Mouse (Mus musculus): Measurements from ENCODE around the gene Mef2b.

Gene Mef2b

GRCm38 (mm10) chr8:70139026-70139857, at the start of gene Mef2b, which contains the start of the genes Rfxank and Borcs8:
Gene Mef2b, plus strand, starts transcription at chr8:70139711.
Gene Rfxank, minus strand, starts transcription at chr8:70139154.
Gene Borcs8, plus strand, starts transcription at chr8:70139499.
- DNase-seq (ENCODE audit: low spot score), result peak; percentile 98

- DNase-seq (ENCODE audit: low spot score), result no peak
These were observed 46.7 kb upstream of the Mef2b start for GRCm38 (mm10) chr8:70092786-70093185.

- DNase-seq (ENCODE audit: low spot score), result no peak
These were observed 40.2 kb upstream of the Mef2b start for GRCm38 (mm10) chr8:70099276-70099675.

GRCm38 (mm10) chr8:70100241-70100640, 39.3 kb upstream of the Mef2b start:
- no peak for DNase-seq (ENCODE audit: low spot score)

GRCm38 (mm10) chr8:70104506-70104905, 35.0 kb upstream of the Mef2b start:
- DNase-seq (ENCODE audit: low spot score), result no peak

- no peak for DNase-seq (ENCODE audit: low spot score)
These were observed 34.6 kb upstream of the Mef2b start for GRCm38 (mm10) chr8:70104922-70105321.

GRCm38 (mm10) chr8:70110451-70110850, 29.1 kb upstream of the Mef2b start:
- no peak for DNase-seq (ENCODE audit: low spot score)

- no peak for DNase-seq (ENCODE audit: low spot score)
These were observed 28.2 kb upstream of the Mef2b start for GRCm38 (mm10) chr8:70111192-70111795.

- no peak for DNase-seq (ENCODE audit: low spot score)
These were observed 27.0 kb upstream of the Mef2b start for GRCm38 (mm10) chr8:70112401-70113016.

GRCm38 (mm10) chr8:70114488-70114887, 25.0 kb upstream of the Mef2b start:
- DNase-seq (ENCODE audit: low spot score), result no peak

GRCm38 (mm10) chr8:70114892-70115291, 24.6 kb upstream of the Mef2b start:
- no peak for DNase-seq (ENCODE audit: low spot score)

- DNase-seq (ENCODE audit: low spot score), result no peak
These were observed 21.9 kb upstream of the Mef2b start for GRCm38 (mm10) chr8:70117611-70118010.

GRCm38 (mm10) chr8:70118726-70119700, 20.5 kb upstream of the Mef2b start:
- no peak for DNase-seq (ENCODE audit: low spot score)

GRCm38 (mm10) chr8:70120667-70121066, 18.8 kb upstream of the Mef2b start, which contains the start of gene Ncan:
Gene Ncan, minus strand, starts transcription at chr8:70120873.
- DNase-seq (ENCODE audit: low spot score), result peak; percentile 78

- DNase-seq (ENCODE audit: low spot score), result no peak
These were observed 16.6 kb upstream of the Mef2b start for GRCm38 (mm10) chr8:70122863-70123262.

- no peak for DNase-seq (ENCODE audit: low spot score)
These were observed 14.5 kb upstream of the Mef2b start for GRCm38 (mm10) chr8:70124992-70125391.

- no peak for DNase-seq (ENCODE audit: low spot score)
These were observed 11.1 kb upstream of the Mef2b start for GRCm38 (mm10) chr8:70128435-70128834.

- no peak for DNase-seq (ENCODE audit: low spot score)
These were observed 10.1 kb upstream of the Mef2b start for GRCm38 (mm10) chr8:70129309-70129952.

- DNase-seq (ENCODE audit: low spot score), result no peak
These were observed 9.4 kb upstream of the Mef2b start for GRCm38 (mm10) chr8:70130066-70130465.

GRCm38 (mm10) chr8:70131166-70131883, 8.2 kb upstream of the Mef2b start, which contains the start of gene Nr2c2ap:
Gene Nr2c2ap, plus strand, starts transcription at chr8:70131333.
- peak; percentile 80 for DNase-seq (ENCODE audit: low spot score)

All from testis, postnatal 14 days (tissue).